12 mouse cellular contexts compared by ENCODE assay signal in genomic region chr9:40449610-40450416, GRCm38 (mm10).
A peak's percentile ranks its signal among the peaks of the same experiment; 100 is the strongest.
DNase-seq lines count a peak whose midpoint lies in the region; ATAC-seq and TF ChIP-seq lines count a peak whose summit lies in the region.
"Had no signal": no experiment of that assay in that cellular context is flagged by ENCODE, and none has a peak within 500 bp of the region (broad histone marks: within the 10 kb centered on the region; RNA-seq: fewer than 3 reads in every experiment).

No protein-coding gene starts in this region.

- H3K27me3 ChIP-seq in kidney, postnatal 0 days (ENCODE audit: insufficient read depth, low read length), result no peaks in the 10 kb centered on the region
- H3K27me3 ChIP-seq in limb, embryonic 15.5 days, result peaks cover 12% of the 10 kb centered on the region
- H3K27me3 ChIP-seq in midbrain, embryonic 16.5 days (ENCODE audit: control insufficient read depth, insufficient read depth, low read depth, low read length), result no peaks in the 10 kb centered on the region
- H3K27me3 ChIP-seq: heart, embryonic 15.5 days; stomach, embryonic 15.5 days had no signal

- 38% methylated on average over 10 of the region's 10 CpGs for WGBS in kidney, postnatal 0 days
- whole genome bisulfite sequencing in limb, embryonic 15.5 days, result 58% methylated on average over 10 of the region's 10 CpGs
- 70% methylated on average over 10 of the region's 10 CpGs for WGBS in midbrain, embryonic 16.5 days

- peak; percentile 60; the same call in 1 of the 2 replicates for ATAC-seq in kidney, postnatal 0 days (replicated peaks; ENCODE audit: low FRiP score, low read depth)
- ATAC-seq in common myeloid progenitor, adult 5-6 weeks (replicated peaks; ENCODE audit: low read depth, poor library complexity, severe bottlenecking), result peak; percentile 80
- 0 out of 2 replicates have a peak, but pooled peaks have one; percentile 61 for ATAC-seq in limb, embryonic 15.5 days (ENCODE audit: insufficient number of reproducible peaks, low FRiP score, low TSS enrichment, low read depth)
- ATAC-seq in midbrain, embryonic 16.5 days, result no peak

- H3K27ac ChIP-seq in kidney, postnatal 0 days, result 0 out of 2 replicates have a peak overlapping the region, but pooled peaks have one; percentile 13
- peak overlapping the region; percentile 57; the same call in 1 of the 2 replicates for H3K27ac ChIP-seq in limb, embryonic 15.5 days
- no peak overlapping the region for H3K27ac ChIP-seq in midbrain, embryonic 16.5 days (ENCODE audit: low read length)
- H3K27ac ChIP-seq: heart, embryonic 15.5 days; layer of hippocampus, adult 2 months; macrophage; stomach, embryonic 15.5 days had no signal

- no peak for TF ChIP-seq CTCF in kidney, postnatal 0 days (IDR thresholded peaks at IDR 0.05; ENCODE audit: low read depth)

- H3K9me3 ChIP-seq in kidney, postnatal 0 days (replicated peaks; ENCODE audit: low read length), result no peaks in the 10 kb centered on the region
- no peaks in the 10 kb centered on the region for H3K9me3 ChIP-seq in limb, embryonic 15.5 days
- H3K9me3 ChIP-seq in midbrain, embryonic 16.5 days (replicated peaks; ENCODE audit: control insufficient read depth, low read length, poor library complexity, severe bottlenecking), result no peaks in the 10 kb centered on the region
- H3K9me3 ChIP-seq: heart, embryonic 15.5 days; stomach, embryonic 15.5 days had no signal

- no peak overlapping the region for H3K4me2 ChIP-seq in kidney, postnatal 0 days (ENCODE audit: low read length)
- no peak overlapping the region for H3K4me2 ChIP-seq in limb, embryonic 15.5 days
- no peak overlapping the region for H3K4me2 ChIP-seq in midbrain, embryonic 16.5 days (ENCODE audit: low read length)
- H3K4me2 ChIP-seq: heart, embryonic 15.5 days; stomach, embryonic 15.5 days had no signal

- DNase-seq in kidney, postnatal 0 days (ENCODE audit: low spot score), result peak; percentile 58
- DNase-seq in kidney, adult 9 months, result no peak
- peak; percentile 77 for DNase-seq in telencephalon, adult 2 months (ENCODE audit: low read depth, low spot score)
- DNase-seq in urinary bladder, postnatal 36 days (ENCODE audit: low spot score in 2 of 2), result no peak
- no peak for DNase-seq in neural tube, embryonic 10.5 days (ENCODE audit: extremely low spot score, low spot score)

- H3K4me1 ChIP-seq in kidney, postnatal 0 days (replicated peaks; ENCODE audit: insufficient read depth, low read length), result peaks cover 6% of the 10 kb centered on the region
- 0 out of 2 replicates have a peak, but pooled peaks cover 5% of the 10 kb centered on the region for H3K4me1 ChIP-seq in limb, embryonic 15.5 days
- H3K4me1 ChIP-seq in midbrain, embryonic 16.5 days (ENCODE audit: control insufficient read depth, insufficient read depth, low read length), result no peaks in the 10 kb centered on the region
- H3K4me1 ChIP-seq: stomach, embryonic 15.5 days had no signal

- no peaks in the 10 kb centered on the region for H3K36me3 ChIP-seq in kidney, postnatal 0 days (ENCODE audit: insufficient read depth, low read length)
- H3K36me3 ChIP-seq in limb, embryonic 15.5 days, result no peaks in the 10 kb centered on the region
- no peaks in the 10 kb centered on the region for H3K36me3 ChIP-seq in midbrain, embryonic 16.5 days (ENCODE audit: control insufficient read depth, insufficient read depth, low read length)
- H3K36me3 ChIP-seq: heart, embryonic 15.5 days; stomach, embryonic 15.5 days had no signal

- H3K4me3 ChIP-seq in kidney, postnatal 0 days (replicated peaks; ENCODE audit: low read depth, low read length), result no peak overlapping the region
- H3K4me3 ChIP-seq in limb, embryonic 15.5 days, result no peak overlapping the region
- H3K4me3 ChIP-seq in midbrain, embryonic 16.5 days (ENCODE audit: low read depth, low read length), result no peak overlapping the region
- H3K4me3 ChIP-seq: heart, embryonic 15.5 days; layer of hippocampus, adult 2 months; stomach, embryonic 15.5 days had no signal

- H3K9ac ChIP-seq in kidney, postnatal 0 days (ENCODE audit: low read depth, low read length), result no peak overlapping the region
- H3K9ac ChIP-seq in limb, embryonic 15.5 days, result no peak overlapping the region
- H3K9ac ChIP-seq in midbrain, embryonic 16.5 days (ENCODE audit: low read depth, low read length), result no peak overlapping the region
- H3K9ac ChIP-seq: heart, embryonic 15.5 days; stomach, embryonic 15.5 days had no signal

Comparison
In these comparisons a context has a peak if more than half of its experiments do, and no peak if none do; other contexts are left out.
1. DNase-seq: peak in kidney, postnatal 0 days (single experiment) and telencephalon, adult 2 months (single experiment); none in kidney, adult 9 months (single experiment), urinary bladder, postnatal 36 days (0 of 2) and neural tube, embryonic 10.5 days (single experiment).